Mouse (Mus musculus): ENCODE data around the gene Srgap3. TPM values are rescaled to one million over a fixed set of nuclear protein-coding genes. Genes with fewer than 3 reads are reported as not detected.

The Srgap3 gene
- polyA plus RNA-seq, 1 experiment, result 19.6 TPM

- no peak overlapping the region for H3K4me3 ChIP-seq (ENCODE audit: insufficient read depth, low read length)
- TF ChIP-seq POLR2A (IDR thresholded peaks at IDR 0.05; ENCODE audit: low read depth, low read length), result no peak
- no peak for TF ChIP-seq CTCF (IDR thresholded peaks at IDR 0.05; ENCODE audit: borderline replicate concordance, insufficient read depth, low read length)
- peaks cover 2% of the 10 kb centered on the region for H3K4me1 ChIP-seq (ENCODE audit: control insufficient read depth, insufficient read depth, low read length)
- H3K27ac ChIP-seq (ENCODE audit: insufficient read depth, low read length), result no peak overlapping the region
These were observed 96.3 kb downstream of the Srgap3 start for GRCm38 (mm10) chr6:112850745-112851144.

GRCm38 (mm10) chr6:112848629-112849180 lies 98.4 kb downstream of the Srgap3 start:
- H3K4me3 ChIP-seq (ENCODE audit: insufficient read depth, low read length), result no peak overlapping the region
- TF ChIP-seq CTCF (IDR thresholded peaks at IDR 0.05; ENCODE audit: borderline replicate concordance, insufficient read depth, low read length) (no peak), POLR2A (IDR thresholded peaks at IDR 0.05; ENCODE audit: low read depth, low read length) (no peak)
- H3K27ac ChIP-seq (ENCODE audit: insufficient read depth, low read length), result no peak overlapping the region
- H3K4me1 ChIP-seq (ENCODE audit: control insufficient read depth, insufficient read depth, low read length), result peaks cover 2% of the 10 kb centered on the region

DNA sequence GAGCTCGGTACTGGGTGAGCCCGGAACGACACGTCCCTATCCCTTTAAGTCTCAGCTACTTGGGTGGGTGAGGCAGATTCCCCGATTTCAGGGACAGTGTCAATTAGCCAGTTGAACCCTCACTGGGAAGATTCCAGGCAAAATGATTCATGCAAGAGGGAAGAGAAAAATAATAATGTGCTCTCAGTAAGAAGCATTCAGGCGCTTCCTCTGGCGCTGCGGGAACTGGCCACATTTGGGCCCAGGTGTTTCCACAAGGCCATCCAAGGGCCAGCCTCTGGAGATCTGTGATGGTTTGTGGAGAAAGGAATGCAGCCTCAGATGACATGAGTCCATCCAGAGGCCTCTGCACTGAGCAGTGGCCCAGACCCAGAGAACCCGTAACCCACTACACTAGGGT lies 100.2 kb downstream of the Srgap3 start:
- Histone ChIP-seq H3K27ac (ENCODE audit: insufficient read depth, low read length) (no peak overlapping the region), H3K4me1 (ENCODE audit: control insufficient read depth, insufficient read depth, low read length) (peaks cover 5% of the 10 kb centered on the region), H3K4me3 (ENCODE audit: insufficient read depth, low read length) (no peak overlapping the region)
- TF ChIP-seq CTCF (IDR thresholded peaks at IDR 0.05; ENCODE audit: borderline replicate concordance, insufficient read depth, low read length) (no peak), POLR2A (IDR thresholded peaks at IDR 0.05; ENCODE audit: low read depth, low read length) (no peak)

DNA sequence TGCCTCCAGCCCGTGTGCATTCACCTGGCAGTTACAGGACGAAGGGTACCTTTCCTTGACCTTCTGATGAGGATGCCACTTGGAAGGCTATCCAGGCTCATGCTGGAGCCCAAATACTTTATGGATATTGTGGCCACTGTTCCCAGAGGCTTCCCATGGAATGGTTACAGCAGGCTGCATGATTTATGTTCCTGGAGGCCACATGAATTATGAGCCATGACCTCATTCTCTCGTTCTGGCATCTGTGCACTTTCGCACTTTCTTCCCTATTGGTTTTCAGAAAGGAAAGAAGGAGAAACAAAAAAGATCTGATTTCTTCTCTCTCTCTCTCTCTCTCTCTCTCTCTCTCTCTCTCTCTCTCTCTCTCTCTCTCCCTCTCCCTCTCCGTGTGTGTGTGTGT lies 104.6 kb downstream of the Srgap3 start:
- Histone ChIP-seq H3K4me1 (ENCODE audit: control insufficient read depth, insufficient read depth, low read length) (0 out of 2 replicates have a peak, but pooled peaks cover 3% of the 10 kb centered on the region), H3K4me3 (ENCODE audit: insufficient read depth, low read length) (no peak overlapping the region), H3K27ac (ENCODE audit: insufficient read depth, low read length) (no peak overlapping the region)
- TF ChIP-seq CTCF (IDR thresholded peaks at IDR 0.05; ENCODE audit: borderline replicate concordance, insufficient read depth, low read length) (no peak), POLR2A (IDR thresholded peaks at IDR 0.05; ENCODE audit: low read depth, low read length) (no peak)

DNA sequence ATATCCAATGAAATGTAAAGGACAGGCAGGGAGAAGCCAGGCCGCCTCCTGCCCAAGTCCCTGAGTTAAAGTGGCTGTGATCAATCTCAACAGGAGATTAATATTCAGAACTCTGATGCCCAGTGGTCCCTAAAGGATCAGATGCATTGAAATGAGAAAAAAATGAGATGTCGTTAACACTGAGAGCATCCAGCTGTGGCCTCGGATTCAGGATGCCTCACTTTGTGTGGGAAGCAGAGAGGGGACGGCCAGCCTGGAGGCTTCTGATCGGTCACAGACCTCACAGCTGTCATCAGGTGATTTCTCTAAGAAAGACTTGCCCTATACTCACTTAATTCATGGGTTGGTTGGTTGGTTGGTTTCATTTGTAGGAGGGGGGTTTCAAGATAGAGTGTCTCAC lies 106.7 kb downstream of the Srgap3 start:
- Histone ChIP-seq H3K4me1 (ENCODE audit: control insufficient read depth, insufficient read depth, low read length) (0 out of 2 replicates have a peak, but pooled peaks cover 3% of the 10 kb centered on the region), H3K27ac (ENCODE audit: insufficient read depth, low read length) (no peak overlapping the region), H3K4me3 (ENCODE audit: insufficient read depth, low read length) (no peak overlapping the region)
- no peak for TF ChIP-seq CTCF (IDR thresholded peaks at IDR 0.05; ENCODE audit: borderline replicate concordance, insufficient read depth, low read length)
- TF ChIP-seq POLR2A (IDR thresholded peaks at IDR 0.05; ENCODE audit: low read depth, low read length), result no peak

DNA sequence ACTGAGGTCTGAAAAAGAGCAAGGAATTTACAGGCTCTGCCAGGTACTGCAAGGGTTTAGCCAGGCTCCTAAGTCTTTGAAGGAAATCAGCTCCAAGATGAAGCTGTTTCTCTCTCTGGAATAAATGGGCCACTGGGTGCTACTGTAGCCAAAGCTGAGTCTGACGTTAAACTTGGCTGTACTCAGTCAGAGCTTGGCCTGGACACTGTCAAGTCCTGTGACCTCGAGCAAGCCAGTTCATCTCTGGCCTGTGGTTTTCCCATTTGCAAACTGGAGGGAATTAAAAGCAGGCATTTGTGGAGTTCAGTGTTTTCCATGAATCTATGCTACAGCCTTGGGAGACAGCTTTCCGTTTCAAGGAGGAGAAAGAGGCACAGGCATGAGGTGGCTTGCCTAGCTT lies 107.7 kb downstream of the Srgap3 start:
- TF ChIP-seq POLR2A (IDR thresholded peaks at IDR 0.05; ENCODE audit: low read depth, low read length), result no peak
- no peak for TF ChIP-seq CTCF (IDR thresholded peaks at IDR 0.05; ENCODE audit: borderline replicate concordance, insufficient read depth, low read length)
- Histone ChIP-seq H3K4me3 (ENCODE audit: insufficient read depth, low read length) (no peak overlapping the region), H3K27ac (ENCODE audit: insufficient read depth, low read length) (no peak overlapping the region), H3K4me1 (ENCODE audit: control insufficient read depth, insufficient read depth, low read length) (0 out of 2 replicates have a peak, but pooled peaks cover 3% of the 10 kb centered on the region)

DNA sequence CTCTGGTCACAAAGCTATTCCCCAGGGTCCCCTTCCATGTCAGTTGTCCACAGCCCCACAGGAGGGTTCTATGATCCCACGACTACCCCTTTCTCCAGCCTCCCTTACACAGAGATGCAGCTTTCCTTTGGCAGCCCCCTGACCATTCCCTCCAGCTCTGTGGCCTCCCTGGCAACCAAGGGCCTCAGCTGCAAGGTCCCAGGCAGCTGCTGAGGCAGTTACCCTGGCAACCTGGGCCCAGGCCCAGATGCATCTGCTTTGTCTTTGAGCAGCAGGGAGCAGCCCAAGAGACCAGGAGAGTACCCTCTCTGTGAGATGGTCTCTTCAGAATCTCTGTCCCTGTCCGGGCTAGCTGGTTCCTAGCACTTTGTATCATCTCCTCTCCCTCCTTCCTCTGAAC lies 108.2 kb downstream of the Srgap3 start:
- TF ChIP-seq CTCF (IDR thresholded peaks at IDR 0.05; ENCODE audit: borderline replicate concordance, insufficient read depth, low read length) (no peak), POLR2A (IDR thresholded peaks at IDR 0.05; ENCODE audit: low read depth, low read length) (no peak)
- 0 out of 2 replicates have a peak, but pooled peaks cover 3% of the 10 kb centered on the region for H3K4me1 ChIP-seq (ENCODE audit: control insufficient read depth, insufficient read depth, low read length)
- H3K4me3 ChIP-seq (ENCODE audit: insufficient read depth, low read length), result no peak overlapping the region
- no peak overlapping the region for H3K27ac ChIP-seq (ENCODE audit: insufficient read depth, low read length)

- Histone ChIP-seq H3K4me1 (ENCODE audit: control insufficient read depth, insufficient read depth, low read length) (no peaks in the 10 kb centered on the region), H3K4me3 (ENCODE audit: insufficient read depth, low read length) (no peak overlapping the region), H3K27ac (ENCODE audit: insufficient read depth, low read length) (no peak overlapping the region)
- TF ChIP-seq CTCF (IDR thresholded peaks at IDR 0.05; ENCODE audit: borderline replicate concordance, insufficient read depth, low read length) (no peak), POLR2A (IDR thresholded peaks at IDR 0.05; ENCODE audit: low read depth, low read length) (no peak)
These were observed 110.4 kb downstream of the Srgap3 start for GRCm38 (mm10) chr6:112836712-112837111.

DNA sequence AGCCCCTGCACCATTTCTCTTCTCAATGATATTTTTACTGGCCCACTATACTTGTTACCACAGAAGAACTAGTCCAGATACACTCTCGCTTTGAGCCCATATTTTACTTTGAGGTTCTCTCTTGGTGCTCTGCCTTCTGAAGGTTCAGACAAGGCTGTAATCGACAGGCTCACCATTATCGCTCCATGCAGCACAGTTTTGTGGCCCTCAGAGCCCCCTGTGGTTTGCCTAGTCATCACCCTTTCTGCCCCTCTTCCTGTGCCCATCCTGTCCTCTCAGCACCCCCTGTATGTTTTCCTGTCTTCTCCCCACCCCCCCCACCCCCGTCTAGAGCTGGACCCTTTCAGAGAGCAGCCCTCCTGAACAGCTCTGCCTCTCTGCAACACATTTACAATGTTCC lies 111.7 kb downstream of the Srgap3 start:
- no peak overlapping the region for H3K27ac ChIP-seq (ENCODE audit: insufficient read depth, low read length)
- no peak overlapping the region for H3K4me3 ChIP-seq (ENCODE audit: insufficient read depth, low read length)
- TF ChIP-seq CTCF (IDR thresholded peaks at IDR 0.05; ENCODE audit: borderline replicate concordance, insufficient read depth, low read length), result no peak

GRCm38 (mm10) chr6:112834430-112834829 lies 112.6 kb downstream of the Srgap3 start:
- no peak overlapping the region for H3K27ac ChIP-seq (ENCODE audit: insufficient read depth, low read length)
- no peaks in the 10 kb centered on the region for H3K4me1 ChIP-seq (ENCODE audit: control insufficient read depth, insufficient read depth, low read length)
- no peak overlapping the region for H3K4me3 ChIP-seq (ENCODE audit: insufficient read depth, low read length)
- no peak for TF ChIP-seq POLR2A (IDR thresholded peaks at IDR 0.05; ENCODE audit: low read depth, low read length)
- no peak for TF ChIP-seq CTCF (IDR thresholded peaks at IDR 0.05; ENCODE audit: borderline replicate concordance, insufficient read depth, low read length)

More for the DNA sequence above, 111.7 kb downstream of the Srgap3 start:
- H3K4me1 ChIP-seq (ENCODE audit: control insufficient read depth, insufficient read depth, low read length), result no peaks in the 10 kb centered on the region

All from embryonic fibroblast, embryonic 13.5 days (primary cell).